Mouse (Mus musculus): ENCODE measurements at regions not wholly inside any gene's neighbourhood (a gene's known extent, or its start where the extent isn't known, plus 50 kb on each side); places are given as distances from the start of the nearest gene placed in this dataset.

DNA sequence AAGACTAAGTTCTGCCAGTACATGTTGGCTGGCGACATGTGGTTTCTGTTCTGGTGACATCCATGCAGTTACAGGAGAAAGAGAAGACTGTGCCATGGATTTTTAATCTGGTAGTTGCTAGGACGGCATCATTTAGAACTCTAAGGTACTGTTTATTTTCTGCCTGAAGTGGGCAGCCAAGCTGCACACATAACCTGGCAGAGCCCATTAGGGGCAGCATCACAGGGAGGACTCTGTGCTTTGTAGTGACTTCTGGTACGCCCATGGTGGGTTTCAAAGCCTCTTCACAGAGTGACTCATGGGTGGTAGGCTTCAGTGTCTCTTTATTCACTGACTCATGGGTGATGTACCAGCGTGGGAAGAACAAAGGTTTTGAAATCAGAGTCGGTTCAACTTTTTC is 792.8 kb downstream of the Nr2f2 start:
- TF ChIP-seq GATA1 (IDR thresholded peaks at IDR 0.05; ENCODE audit: low read length) = no peak
- no peak for TF ChIP-seq TAL1 (IDR thresholded peaks at IDR 0.05; ENCODE audit: low read length)

Measured in erythroblast, embryonic 14.5 days (primary cell).